Mouse (Mus musculus) heart, postnatal 0 days (tissue): ENCODE results near the gene Zfp664. TPM values are rescaled to one million over a fixed set of nuclear protein-coding genes. Genes with fewer than 3 reads are reported as not detected.

ENCODE experiments used
- ATAC-seq: fragments of 200-750 bp; cut with Nextera tagmentation; 2 replicates; pipeline ENCODE4 v1.8.0; 2017; ENCODE audit warnings: low read depth, moderate number of reproducible peaks, moderate library complexity; ENCODE audit not compliant: insufficient read depth
- DNase-seq: peaks from one replicate; pipeline ENCODE4 v3.0.0-alpha.2; 2016; ENCODE audit warnings: low spot score
- H3K27ac ChIP-seq: fragments of 300-500 bp; sonication (generic); 2 replicates; pipeline ENCODE4 v1.5.1; 2014; ENCODE audit warnings: low read depth, mild to moderate bottlenecking
- H3K27me3 ChIP-seq: fragments of 300-500 bp; sonication (generic); 2 replicates; pipeline ENCODE4 v1.6.1; 2014; ENCODE audit warnings: low read length, mixed read lengths; ENCODE audit not compliant: control insufficient read depth, insufficient read depth
- H3K36me3 ChIP-seq: fragments of 300-500 bp; sonication (generic); replicated peaks from 2 replicates; pipeline ENCODE4 v1.6.1; 2014; ENCODE audit warnings: low read length, mixed read lengths; ENCODE audit not compliant: control insufficient read depth, insufficient read depth
- H3K4me1 ChIP-seq: fragments of 300-500 bp; sonication (generic); 2 replicates; pipeline ENCODE4 v1.6.1; 2014; ENCODE audit warnings: antibody characterized with exemption; ENCODE audit not compliant: control insufficient read depth, insufficient read depth
- H3K4me2 ChIP-seq: fragments of 300-500 bp; sonication (generic); 2 replicates; pipeline ENCODE4 v1.6.1; 2014; ENCODE audit warnings: low read depth, mild to moderate bottlenecking, low read length, moderate library complexity
- H3K4me3 ChIP-seq: fragments of 300-500 bp; sonication (generic); 2 replicates; pipeline ENCODE4 v1.5.1; 2014; ENCODE audit warnings: low read depth, low read length
- H3K9ac ChIP-seq: fragments of 300-500 bp; sonication (generic); replicated peaks from 2 replicates; pipeline ENCODE4 v1.6.1; 2014; ENCODE audit warnings: low read depth, low read length, mixed read lengths
- H3K9me3 ChIP-seq: fragments of 300-500 bp; sonication (generic); replicated peaks from 2 replicates; pipeline ENCODE4 v1.6.1; 2016; ENCODE audit warnings: low read length; ENCODE audit not compliant: control insufficient read depth
- CTCF ChIP-seq: IDR thresholded peaks from 2 replicates; pipeline ENCODE4 v1.5.1; 2016; ENCODE audit warnings: antibody characterized with exemption, control low read depth, low read depth
- EP300 ChIP-seq: IDR thresholded peaks from 2 replicates; pipeline ENCODE4 v1.6.1; 2016; ENCODE audit warnings: antibody characterized with exemption, low read depth
- WGBS: fragments of 180-500 bp; shearing (Covaris S2); extraction: QIAGEN DNeasy Blood & Tissue Kit; methylation state at CpG from one replicate; pipeline ENCODE4 v1.1.7; 2014; 5-methylcytosine and 5-hydroxymethylcytosine counted together
- polyA plus RNA-seq: library from polyadenylated mRNA; unstranded; fragments of >200 nt; fragmentation: Nextera tagmentation; extraction: Ambion mirVana; gene quantifications from 2 replicates; pipeline ENCODE4 v1.2.1, GENCODE M21; 2015
- total RNA-seq: library from RNA; depleted of rRNA; stranded (reverse); fragments of >200 nt; gene quantifications from 2 replicates; pipeline ENCODE4 v1.2.3, GENCODE M21; 2014; ENCODE audit warnings: low replicate concordance

Gene Zfp664
- total and polyA plus RNA-seq, 2 experiments from 2014 or later, result 15.5 to 37.5 TPM

GRCm38 (mm10) chr5:124872033-124872432 is 9.5 kb downstream of the Zfp664 start:
- H3K27ac ChIP-seq, result no peak overlapping the region
- peak; percentile 25 for DNase-seq
- no peak overlapping the region for H3K4me2 ChIP-seq
- no peak for TF ChIP-seq CTCF
- TF ChIP-seq EP300, result no peak
- 0 out of 2 replicates have a peak, but pooled peaks have one; percentile 39 for ATAC-seq
- WGBS, result 5% methylated on average over 2 of the region's 2 CpGs
- H3K9me3 ChIP-seq, result no peaks in the 10 kb centered on the region
- no peak overlapping the region for H3K9ac ChIP-seq
- no peak overlapping the region for H3K4me3 ChIP-seq
- H3K4me1 ChIP-seq, result peaks cover 17% of the 10 kb centered on the region
- H3K27me3 ChIP-seq, result no peaks in the 10 kb centered on the region
- H3K36me3 ChIP-seq, result 0 out of 2 replicates have a peak, but pooled peaks cover 5% of the 10 kb centered on the region

- peak; percentile 9 for DNase-seq
- peaks cover 21% of the 10 kb centered on the region for H3K4me1 ChIP-seq
- H3K4me3 ChIP-seq, result no peak overlapping the region
- H3K4me2 ChIP-seq, result no peak overlapping the region
- TF ChIP-seq CTCF (no peak), EP300 (no peak)
- H3K27me3 ChIP-seq, result no peaks in the 10 kb centered on the region
- no peak; the same call in 1 of the 2 replicates for ATAC-seq
- H3K9me3 ChIP-seq, result no peaks in the 10 kb centered on the region
- H3K27ac ChIP-seq, result peak overlapping the region; percentile 35; the same call in 1 of the 2 replicates
- H3K36me3 ChIP-seq, result 0 out of 2 replicates have a peak, but pooled peaks cover 5% of the 10 kb centered on the region
- no peak overlapping the region for H3K9ac ChIP-seq
- 74% methylated on average over 3 of the region's 3 CpGs for WGBS
Observed at GRCm38 (mm10) chr5:124873096-124873495, 10.6 kb downstream of the Zfp664 start.

GRCm38 (mm10) chr5:124873890-124874601 is 11.6 kb downstream of the Zfp664 start:
- no peak overlapping the region for H3K9ac ChIP-seq
- peaks cover 21% of the 10 kb centered on the region for H3K4me1 ChIP-seq
- peaks cover 10% of the 10 kb centered on the region; the same call in 1 of the 2 replicates for H3K36me3 ChIP-seq
- WGBS, result 48% methylated on average over 6 of the region's 6 CpGs
- no peaks in the 10 kb centered on the region for H3K27me3 ChIP-seq
- ATAC-seq (peak; percentile 25; the same call in 1 of the 2 replicates), DNase-seq (peak; percentile 16)
- TF ChIP-seq EP300, result no peak
- no peak for TF ChIP-seq CTCF
- H3K4me2 ChIP-seq, result no peak overlapping the region
- no peak overlapping the region for H3K4me3 ChIP-seq
- no peak overlapping the region for H3K27ac ChIP-seq
- H3K9me3 ChIP-seq, result no peaks in the 10 kb centered on the region

- Histone ChIP-seq H3K27me3 (no peaks in the 10 kb centered on the region), H3K9ac (no peak overlapping the region), H3K9me3 (no peaks in the 10 kb centered on the region), H3K27ac (no peak overlapping the region), H3K4me2 (no peak overlapping the region), H3K4me3 (no peak overlapping the region), H3K4me1 (0 out of 2 replicates have a peak, but pooled peaks cover 5% of the 10 kb centered on the region), H3K36me3 (peaks cover 14% of the 10 kb centered on the region)
- DNase-seq (no peak), ATAC-seq (no peak)
- TF ChIP-seq CTCF (no peak), EP300 (no peak)
- whole genome bisulfite sequencing, result 85% methylated on average over 4 of the region's 4 CpGs
Observed at GRCm38 (mm10) chr5:124879251-124879650, 16.8 kb downstream of the Zfp664 start.

GRCm38 (mm10) chr5:124879801-124880200 is 17.3 kb downstream of the Zfp664 start:
- no peak for DNase-seq
- Histone ChIP-seq H3K4me1 (0 out of 2 replicates have a peak, but pooled peaks cover 5% of the 10 kb centered on the region), H3K9ac (no peak overlapping the region), H3K4me3 (no peak overlapping the region), H3K4me2 (no peak overlapping the region), H3K9me3 (no peaks in the 10 kb centered on the region), H3K27ac (no peak overlapping the region), H3K27me3 (no peaks in the 10 kb centered on the region), H3K36me3 (peaks cover 18% of the 10 kb centered on the region)
- WGBS, result 87% methylated on average over 6 of the region's 6 CpGs
- ATAC-seq, result no peak
- TF ChIP-seq EP300 (no peak), CTCF (no peak)
